Mouse (Mus musculus) lung, embryonic 16.5 days (tissue): ENCODE data around the gene Arrdc2. TPM values are rescaled to one million over a fixed set of nuclear protein-coding genes. Genes with fewer than 3 reads are reported as not detected.

Experiments
- ATAC-seq: fragments of 200-750 bp; cut with Nextera tagmentation; 2 replicates; pipeline ENCODE4 v1.8.0; 2017; ENCODE audit warnings: low read depth, mild to moderate bottlenecking, moderate library complexity
- H3K27ac ChIP-seq: fragments of 300-500 bp; sonication (generic); 2 replicates; pipeline ENCODE4 v1.5.1; 2014; ENCODE audit warnings: mild to moderate bottlenecking, control low read depth, low read length
- H3K27me3 ChIP-seq: fragments of 300-500 bp; sonication (generic); 2 replicates; pipeline ENCODE4 v1.6.1; 2014; ENCODE audit warnings: low read depth, low read length, mixed read lengths; ENCODE audit not compliant: control insufficient read depth, insufficient read depth
- H3K36me3 ChIP-seq: fragments of 300-500 bp; sonication (generic); 2 replicates; pipeline ENCODE4 v1.6.1; 2014; ENCODE audit warnings: low read length; ENCODE audit not compliant: control insufficient read depth, insufficient read depth
- H3K4me1 ChIP-seq: fragments of 300-500 bp; sonication (generic); replicated peaks from 2 replicates; pipeline ENCODE4 v1.6.1; 2014; ENCODE audit warnings: low read length, mixed read lengths; ENCODE audit not compliant: control insufficient read depth, insufficient read depth
- H3K4me2 ChIP-seq: fragments of 300-500 bp; sonication (generic); 2 replicates; pipeline ENCODE4 v1.6.1; 2014; ENCODE audit warnings: low read depth, low read length, control low read depth
- H3K4me3 ChIP-seq: fragments of 300-500 bp; sonication (generic); 2 replicates; pipeline ENCODE4 v1.5.1; 2014; ENCODE audit warnings: mild to moderate bottlenecking, low read length, control low read depth
- H3K9ac ChIP-seq: fragments of 300-500 bp; sonication (generic); 2 replicates; pipeline ENCODE4 v1.6.1; 2014; ENCODE audit warnings: low read length, control low read depth
- H3K9me3 ChIP-seq: fragments of 300-500 bp; sonication (generic); 2 replicates; pipeline ENCODE4 v1.6.1; 2016; ENCODE audit warnings: low read length; ENCODE audit not compliant: control insufficient read depth
- WGBS: fragments of 180-500 bp; shearing (Covaris S2); extraction: QIAGEN DNeasy Blood & Tissue Kit; methylation state at CpG from one replicate; pipeline ENCODE4 v1.1.7; 2014; 5-methylcytosine and 5-hydroxymethylcytosine counted together
- polyA plus RNA-seq: library from polyadenylated mRNA; unstranded; fragments of >200 nt; fragmentation: Nextera tagmentation; extraction: Ambion mirVana; gene quantifications from 2 replicates; pipeline ENCODE4 v1.2.1, GENCODE M21; 2015

Gene Arrdc2
- polyA plus RNA-seq, 1 experiment from 2014 or later: 4.5 TPM

DNA sequence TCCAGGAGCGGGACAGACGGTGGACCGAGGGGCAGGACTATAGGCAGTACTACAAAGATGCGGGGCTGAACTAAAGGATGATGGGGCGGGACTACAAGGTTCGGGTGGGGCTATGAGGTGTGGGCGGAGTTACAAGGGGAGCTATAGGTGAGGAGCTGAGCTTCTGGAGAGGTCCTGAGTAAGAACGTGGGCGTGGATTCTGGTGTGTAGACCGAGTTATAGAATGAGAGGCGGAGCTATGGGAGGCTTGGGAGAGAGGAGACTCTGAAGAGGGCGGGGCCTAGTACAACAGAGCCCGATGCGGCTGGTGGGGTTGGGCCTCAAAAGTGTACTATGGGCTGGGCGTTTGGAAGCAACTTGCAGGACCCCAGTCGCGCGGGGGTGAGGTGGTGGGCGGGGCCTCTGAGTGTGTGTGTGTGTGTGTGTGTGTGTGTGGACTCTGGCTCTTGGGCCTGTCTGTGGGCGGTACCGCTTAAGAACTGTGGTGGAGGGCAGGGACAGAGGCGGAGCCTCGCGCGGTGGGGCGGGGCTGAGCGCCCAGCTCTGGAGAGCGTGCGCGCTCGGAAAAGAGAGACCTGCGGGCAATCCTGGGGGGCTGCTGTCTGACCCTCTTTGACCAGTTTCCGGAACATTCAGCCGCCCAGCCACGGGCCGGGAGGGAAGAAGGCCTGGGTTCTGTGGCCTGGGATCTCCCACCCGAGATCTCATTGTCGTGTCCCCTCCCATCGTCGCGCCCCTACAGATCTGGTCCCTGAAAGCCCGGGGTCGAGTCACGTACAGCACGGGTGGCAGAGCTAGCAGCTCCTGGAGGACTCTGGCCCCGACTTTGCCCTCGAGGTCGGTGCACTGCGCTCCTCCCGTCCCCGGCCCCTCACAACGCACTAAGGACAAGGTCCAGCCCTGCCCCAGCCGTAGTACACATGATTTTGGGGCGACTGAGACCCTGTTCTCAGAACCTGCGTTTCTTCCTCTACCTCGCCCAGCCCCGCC lies 42.1 kb downstream of the Arrdc2 start:
- WGBS: under 1% methylated on average over 57 of the region's 57 CpGs
- H3K27me3 ChIP-seq: peaks cover 31% of the 10 kb centered on the region
- ATAC-seq: peak; percentile 85

GRCm38 (mm10) chr8:70796403-70797080 lies 43.0 kb downstream of the Arrdc2 start:
- ATAC-seq: no peak
- Histone ChIP-seq H3K4me2 (peak overlapping the region; percentile 92), H3K9me3 (no peaks in the 10 kb centered on the region), H3K9ac (peak overlapping the region; percentile 69), H3K4me1 (peaks cover 29% of the 10 kb centered on the region), H3K4me3 (peak overlapping the region; percentile 59), H3K27me3 (peaks cover 31% of the 10 kb centered on the region), H3K36me3 (no peaks in the 10 kb centered on the region), H3K27ac (no peak overlapping the region; the same call in 1 of the 2 replicates)
- WGBS: 2% methylated on average over 54 of the region's 54 CpGs

More for the DNA sequence above, 42.1 kb downstream of the Arrdc2 start:
- Histone ChIP-seq H3K4me1 (peaks cover 26% of the 10 kb centered on the region), H3K4me3 (peak overlapping the region; percentile 59), H3K36me3 (no peaks in the 10 kb centered on the region), H3K4me2 (peak overlapping the region; percentile 92), H3K27ac (no peak overlapping the region; the same call in 1 of the 2 replicates), H3K9me3 (no peaks in the 10 kb centered on the region), H3K9ac (peak overlapping the region; percentile 64)

GRCm38 (mm10) chr8:70795370-70795769 lies 44.1 kb downstream of the Arrdc2 start:
- H3K4me1 ChIP-seq: peaks cover 39% of the 10 kb centered on the region
- H3K9me3 ChIP-seq: no peaks in the 10 kb centered on the region
- no peak overlapping the region for H3K4me2 ChIP-seq
- no peak for ATAC-seq
- H3K4me3 ChIP-seq: no peak overlapping the region
- H3K27ac ChIP-seq: no peak overlapping the region
- H3K36me3 ChIP-seq: no peaks in the 10 kb centered on the region
- peaks cover 27% of the 10 kb centered on the region for H3K27me3 ChIP-seq
- whole genome bisulfite sequencing: 79% methylated on average over 2 of the region's 2 CpGs
- H3K9ac ChIP-seq: no peak overlapping the region

DNA sequence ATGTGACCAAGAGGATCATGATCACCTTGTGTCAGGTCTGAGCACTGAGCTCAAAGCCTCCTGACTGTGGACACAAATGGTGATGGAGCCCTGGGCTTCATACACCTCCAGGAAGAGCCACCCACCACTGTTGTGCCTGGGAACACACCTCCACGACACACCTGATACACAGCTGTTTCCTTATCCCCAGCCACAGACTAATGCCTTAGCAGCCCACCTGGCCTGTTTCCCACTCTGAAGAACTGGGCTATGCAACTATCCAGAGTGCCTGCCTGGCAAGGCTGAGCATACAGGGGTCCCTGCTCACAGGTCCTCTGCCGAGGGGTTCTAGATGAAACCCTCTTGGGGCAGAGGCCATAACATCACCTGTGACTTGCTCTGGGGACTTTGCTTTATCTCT lies 45.3 kb downstream of the Arrdc2 start:
- Histone ChIP-seq H3K9me3 (no peaks in the 10 kb centered on the region), H3K9ac (no peak overlapping the region), H3K27me3 (peaks cover 16% of the 10 kb centered on the region), H3K4me1 (peaks cover 39% of the 10 kb centered on the region), H3K4me2 (no peak overlapping the region), H3K36me3 (no peaks in the 10 kb centered on the region), H3K4me3 (no peak overlapping the region), H3K27ac (no peak overlapping the region)
- no peak for ATAC-seq
- 87% methylated on average over 2 of the region's 2 CpGs for WGBS

GRCm38 (mm10) chr8:70792700-70793099 lies 46.8 kb downstream of the Arrdc2 start:
- H3K9ac ChIP-seq: peak overlapping the region; percentile 25; the same call in 1 of the 2 replicates
- H3K27ac ChIP-seq: peak overlapping the region; percentile 54
- H3K4me2 ChIP-seq: peak overlapping the region; percentile 62
- peaks cover 1% of the 10 kb centered on the region for H3K27me3 ChIP-seq
- ATAC-seq: peak; percentile 51
- 1% methylated on average over 20 of the region's 20 CpGs for WGBS
- no peaks in the 10 kb centered on the region for H3K9me3 ChIP-seq
- H3K4me3 ChIP-seq: peak overlapping the region; percentile 78
- H3K36me3 ChIP-seq: peaks cover 2% of the 10 kb centered on the region; the same call in 1 of the 2 replicates
- peaks cover 35% of the 10 kb centered on the region for H3K4me1 ChIP-seq

DNA sequence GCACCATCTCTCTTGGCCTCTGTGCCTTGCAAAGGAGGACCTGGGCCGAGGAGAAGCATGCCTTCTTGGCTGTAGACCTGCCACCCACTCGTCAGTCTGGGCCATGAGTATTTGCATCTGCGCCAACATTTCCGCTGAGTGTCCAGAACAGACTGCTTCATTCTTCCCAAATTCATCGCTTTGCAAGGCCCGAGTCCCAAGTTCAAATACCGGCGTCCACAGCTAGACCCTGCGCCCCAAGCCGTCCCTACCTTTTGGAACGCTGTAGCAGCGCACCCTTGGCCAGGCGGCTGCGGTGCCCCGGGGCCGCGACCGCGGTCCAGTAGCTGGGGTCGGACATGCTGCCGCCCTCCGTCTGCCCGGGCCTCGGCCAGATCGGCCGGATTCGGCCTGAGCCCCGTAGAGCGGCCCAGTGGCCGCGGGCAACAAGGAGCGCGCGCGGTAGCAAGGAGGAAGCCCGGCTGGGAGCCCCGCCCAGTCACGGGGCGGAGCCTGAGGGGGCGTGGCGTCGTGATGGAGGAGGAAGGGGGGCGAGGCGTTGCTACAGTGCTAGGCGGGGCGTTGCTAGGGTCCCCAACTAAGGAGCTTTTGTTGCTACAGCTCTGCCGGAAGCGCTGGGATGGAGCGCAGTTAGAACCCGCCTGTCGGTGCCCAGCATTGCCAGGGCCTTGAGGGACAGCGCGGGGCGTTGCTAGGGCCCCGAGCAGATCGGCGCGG lies 47.4 kb downstream of the Arrdc2 start:
- peaks cover 34% of the 10 kb centered on the region for H3K4me1 ChIP-seq
- peak overlapping the region; percentile 93 for H3K9ac ChIP-seq
- H3K27me3 ChIP-seq: no peaks in the 10 kb centered on the region
- H3K4me2 ChIP-seq: peak overlapping the region; percentile 62
- H3K36me3 ChIP-seq: peaks cover 4% of the 10 kb centered on the region; the same call in 1 of the 2 replicates
- peak overlapping the region; percentile 78 for H3K4me3 ChIP-seq
- ATAC-seq: peak; percentile 84
- H3K27ac ChIP-seq: peak overlapping the region; percentile 83
- H3K9me3 ChIP-seq: no peaks in the 10 kb centered on the region
- 2% methylated on average over 58 of the region's 58 CpGs for WGBS

GRCm38 (mm10) chr8:70791294-70791701 lies 48.2 kb downstream of the Arrdc2 start:
- Histone ChIP-seq H3K4me2 (peak overlapping the region; percentile 62), H3K9ac (peak overlapping the region; percentile 93), H3K27me3 (no peaks in the 10 kb centered on the region), H3K4me3 (peak overlapping the region; percentile 78), H3K9me3 (no peaks in the 10 kb centered on the region), H3K27ac (peak overlapping the region; percentile 28; the same call in 1 of the 2 replicates), H3K36me3 (peaks cover 7% of the 10 kb centered on the region), H3K4me1 (peaks cover 30% of the 10 kb centered on the region)
- WGBS: 49% methylated on average over 7 of the region's 7 CpGs
- ATAC-seq: no peak

DNA sequence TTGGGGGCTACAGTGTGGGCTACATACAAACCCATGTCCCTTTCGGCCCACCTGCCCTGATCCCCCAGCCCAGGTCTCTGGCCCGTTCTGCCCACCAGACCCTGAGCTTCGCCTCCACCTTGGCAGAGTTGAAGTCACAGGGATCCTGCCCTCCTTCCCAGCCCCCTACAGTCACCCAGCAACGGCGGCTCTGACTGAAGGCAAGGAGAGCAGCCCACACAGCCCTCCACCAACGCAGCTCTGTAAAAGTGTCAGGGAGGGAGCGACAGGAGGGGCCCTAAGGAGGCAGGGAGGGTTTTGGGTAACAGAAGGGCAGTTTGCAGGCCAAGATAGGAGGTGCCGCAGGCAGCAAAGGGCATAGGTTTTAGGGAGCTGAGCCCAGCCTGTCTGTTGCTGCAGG lies 48.7 kb downstream of the Arrdc2 start:
- H3K4me2 ChIP-seq: peak overlapping the region; percentile 62
- 50% methylated on average over 8 of the region's 8 CpGs for WGBS
- H3K4me3 ChIP-seq: peak overlapping the region; percentile 78
- no peaks in the 10 kb centered on the region for H3K27me3 ChIP-seq
- H3K9ac ChIP-seq: peak overlapping the region; percentile 93
- H3K4me1 ChIP-seq: peaks cover 28% of the 10 kb centered on the region
- no peak for ATAC-seq
- H3K36me3 ChIP-seq: peaks cover 11% of the 10 kb centered on the region
- H3K9me3 ChIP-seq: no peaks in the 10 kb centered on the region
- no peak overlapping the region for H3K27ac ChIP-seq
